Mouse (Mus musculus) skeletal muscle tissue, adult 2 months (tissue): ENCODE measurements around the gene Mfap2.
A peak's percentile ranks its signal among the peaks of the same experiment; 100 is the strongest.

Experiments
- DNase-seq: peaks from one replicate; pipeline ENCODE4 v3.0.0-alpha.2; 2012; ENCODE audit warnings: low read depth, low spot score

Gene Mfap2

GRCm38 (mm10) chr4:140987476-140987875, 22.7 kb upstream of the Mfap2 start:
- DNase-seq, result no peak

- no peak for DNase-seq
Observed at GRCm38 (mm10) chr4:140988706-140989290, 21.4 kb upstream of the Mfap2 start.

- DNase-seq, result no peak
Observed at GRCm38 (mm10) chr4:140989447-140989846, 20.8 kb upstream of the Mfap2 start.

- DNase-seq, result no peak
Observed at GRCm38 (mm10) chr4:140992215-140992614, 18.0 kb upstream of the Mfap2 start.

GRCm38 (mm10) chr4:140993846-140994245, 16.4 kb upstream of the Mfap2 start:
- no peak for DNase-seq

GRCm38 (mm10) chr4:140995811-140996210, 14.4 kb upstream of the Mfap2 start:
- no peak for DNase-seq

- no peak for DNase-seq
Observed at GRCm38 (mm10) chr4:140996812-140997211, 13.4 kb upstream of the Mfap2 start.

- DNase-seq, result no peak
Observed at GRCm38 (mm10) chr4:141005983-141006382, 4.2 kb upstream of the Mfap2 start.

GRCm38 (mm10) chr4:141008028-141008427, 2.2 kb upstream of the Mfap2 start:
- peak; percentile 78 for DNase-seq

GRCm38 (mm10) chr4:141010526-141010925, 308 bp downstream of the Mfap2 start:
- DNase-seq, result no peak

- DNase-seq, result no peak
Observed at GRCm38 (mm10) chr4:141010941-141011429, 767 bp downstream of the Mfap2 start.

GRCm38 (mm10) chr4:141011556-141012328, 1.5 kb downstream of the Mfap2 start:
- peak; percentile 41 for DNase-seq

- no peak for DNase-seq
Observed at GRCm38 (mm10) chr4:141012558-141012957, 2.3 kb downstream of the Mfap2 start.

GRCm38 (mm10) chr4:141014114-141014513, 3.9 kb downstream of the Mfap2 start:
- no peak for DNase-seq

- DNase-seq, result no peak
Observed at GRCm38 (mm10) chr4:141014856-141015255, 4.6 kb downstream of the Mfap2 start.

GRCm38 (mm10) chr4:141015356-141015755, 5.1 kb downstream of the Mfap2 start:
- DNase-seq, result no peak

- peak; percentile 80 for DNase-seq
Observed at GRCm38 (mm10) chr4:141016311-141016710, 6.1 kb downstream of the Mfap2 start.

- no peak for DNase-seq
Observed at GRCm38 (mm10) chr4:141017657-141018436, 7.6 kb downstream of the Mfap2 start.

GRCm38 (mm10) chr4:141020220-141020619, 10.0 kb downstream of the Mfap2 start:
- DNase-seq, result no peak

- DNase-seq, result no peak
Observed at GRCm38 (mm10) chr4:141020811-141021613, 10.8 kb downstream of the Mfap2 start.

GRCm38 (mm10) chr4:141021614-141021929, 11.4 kb downstream of the Mfap2 start:
- DNase-seq, result no peak

GRCm38 (mm10) chr4:141024052-141024451, 13.8 kb downstream of the Mfap2 start:
- DNase-seq, result no peak
